Mouse (Mus musculus) lung, postnatal 0 days (tissue): ENCODE data around the gene Hoxc8.

Experiments used
- CTCF ChIP-seq: IDR thresholded peaks from 2 replicates; pipeline ENCODE4 v1.5.1; 2016; ENCODE audit warnings: antibody characterized with exemption, mild to moderate bottlenecking
- EP300 ChIP-seq: IDR thresholded peaks from 2 replicates; pipeline ENCODE4 v1.6.1; 2016; ENCODE audit warnings: antibody characterized with exemption, mild to moderate bottlenecking, control low read depth

GRCm38 (mm10) chr15:103034043-103034806 is 43.8 kb downstream of the Hoxc8 start:
- TF ChIP-seq CTCF (no peak), EP300 (no peak)
